Mouse (Mus musculus): ENCODE measurements around the gene Zfp664.

Zfp664 gene

GRCm38 (mm10) chr5:124922356-124923352 is 60.2 kb downstream of the Zfp664 start:
- DNase-seq (ENCODE audit: extremely low spot score, low read depth, low spot score) = no peak

DNA sequence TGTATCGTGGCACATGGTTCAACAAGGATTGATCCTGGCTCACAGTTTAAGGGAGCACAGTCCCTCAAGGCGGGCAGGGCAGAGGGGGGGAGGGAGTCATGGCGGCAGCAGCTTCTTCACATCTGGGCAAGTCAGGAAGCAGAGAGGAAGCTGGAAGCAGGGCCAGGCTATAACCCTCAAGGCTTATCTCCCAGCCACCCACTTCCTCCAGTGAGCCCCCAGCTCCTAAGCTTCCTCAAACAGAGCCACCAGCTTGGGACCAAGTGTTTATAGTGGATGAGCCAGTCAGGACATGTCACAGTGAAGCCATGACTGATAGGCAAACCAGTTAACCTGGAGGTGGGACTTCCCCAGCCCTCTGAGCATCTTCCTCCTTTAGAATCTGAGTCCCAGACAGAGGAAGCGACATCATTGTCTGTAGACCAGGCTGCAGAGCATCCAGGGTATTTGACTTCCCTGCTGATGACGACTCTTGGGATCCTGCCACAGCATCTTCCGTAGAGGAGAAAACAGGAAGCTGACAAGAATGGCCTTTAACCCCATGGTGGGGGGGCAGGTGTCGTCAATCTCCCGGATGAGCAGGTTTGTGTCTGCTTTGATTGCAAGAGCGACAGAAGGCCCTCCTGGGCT is 67.0 kb downstream of the Zfp664 start:
- DNase-seq (ENCODE audit: extremely low spot score, low read depth, low spot score) = no peak

DNA sequence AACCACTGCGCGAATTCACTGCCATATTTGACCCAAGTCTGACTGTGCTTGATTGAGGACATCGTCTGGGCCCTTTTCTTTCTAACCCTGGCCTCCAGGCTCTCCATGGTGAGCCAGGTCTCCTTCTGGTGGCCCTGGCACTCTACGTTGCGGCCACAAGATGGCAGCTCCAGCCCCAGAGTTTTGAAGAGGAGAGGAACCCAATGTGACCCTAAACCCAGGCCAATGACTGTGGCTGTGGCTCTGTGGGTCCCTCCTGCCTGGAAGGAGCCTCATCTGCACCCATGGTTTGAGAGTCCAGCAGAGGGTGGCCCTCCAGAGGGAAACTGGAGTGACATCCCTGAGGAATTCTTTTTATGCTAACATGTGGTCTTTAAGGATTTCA is 67.6 kb downstream of the Zfp664 start:
- no peak for DNase-seq (ENCODE audit: extremely low spot score, low read depth, low spot score)

GRCm38 (mm10) chr5:124930603-124931002 is 68.1 kb downstream of the Zfp664 start:
- no peak for DNase-seq (ENCODE audit: extremely low spot score, low read depth, low spot score)

- no peak for DNase-seq (ENCODE audit: extremely low spot score, low read depth, low spot score)
Measured at GRCm38 (mm10) chr5:124931076-124931475, 68.6 kb downstream of the Zfp664 start.

- DNase-seq (ENCODE audit: extremely low spot score, low read depth, low spot score) = no peak
Measured at GRCm38 (mm10) chr5:124934558-124934957, 72.1 kb downstream of the Zfp664 start.

DNA sequence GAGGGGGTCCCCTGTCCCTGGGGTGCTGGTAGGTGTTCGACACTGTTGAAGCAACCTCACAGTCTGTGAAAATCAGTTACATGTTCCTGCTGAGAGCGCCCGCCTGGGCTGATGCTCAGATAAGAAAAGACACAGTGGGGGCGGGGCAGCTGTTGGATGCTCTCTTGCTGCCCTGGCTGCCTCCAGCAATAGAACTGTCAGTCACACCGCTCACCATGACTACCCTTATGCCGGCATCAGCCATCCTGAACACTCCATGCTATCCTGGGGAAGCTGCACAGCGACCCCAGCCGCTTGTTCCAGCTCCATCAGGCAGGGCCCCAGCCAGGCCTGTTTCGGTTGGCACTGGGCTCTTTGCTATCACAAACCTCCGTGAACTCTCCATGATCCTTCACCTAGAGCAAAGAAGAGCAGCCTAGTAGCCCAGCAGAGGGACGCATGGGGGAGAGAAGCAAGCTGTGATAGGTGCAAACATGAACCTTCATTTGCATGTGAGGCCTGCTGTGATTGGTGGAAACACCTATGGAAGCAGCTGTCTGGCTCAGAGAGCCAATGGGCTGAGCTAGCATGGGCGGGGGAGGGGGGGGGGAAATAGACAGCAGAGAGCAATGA is 80.8 kb downstream of the Zfp664 start:
- no peak for DNase-seq (ENCODE audit: extremely low spot score, low read depth, low spot score)

- no peak for DNase-seq (ENCODE audit: extremely low spot score, low read depth, low spot score)
Measured at GRCm38 (mm10) chr5:124943793-124944383, 81.4 kb downstream of the Zfp664 start.

- no peak for DNase-seq (ENCODE audit: extremely low spot score, low read depth, low spot score)
Measured at GRCm38 (mm10) chr5:124944384-124944783, 81.9 kb downstream of the Zfp664 start.

- DNase-seq (ENCODE audit: extremely low spot score, low read depth, low spot score) = no peak
Measured at GRCm38 (mm10) chr5:124945046-124945445, 82.6 kb downstream of the Zfp664 start.

DNA sequence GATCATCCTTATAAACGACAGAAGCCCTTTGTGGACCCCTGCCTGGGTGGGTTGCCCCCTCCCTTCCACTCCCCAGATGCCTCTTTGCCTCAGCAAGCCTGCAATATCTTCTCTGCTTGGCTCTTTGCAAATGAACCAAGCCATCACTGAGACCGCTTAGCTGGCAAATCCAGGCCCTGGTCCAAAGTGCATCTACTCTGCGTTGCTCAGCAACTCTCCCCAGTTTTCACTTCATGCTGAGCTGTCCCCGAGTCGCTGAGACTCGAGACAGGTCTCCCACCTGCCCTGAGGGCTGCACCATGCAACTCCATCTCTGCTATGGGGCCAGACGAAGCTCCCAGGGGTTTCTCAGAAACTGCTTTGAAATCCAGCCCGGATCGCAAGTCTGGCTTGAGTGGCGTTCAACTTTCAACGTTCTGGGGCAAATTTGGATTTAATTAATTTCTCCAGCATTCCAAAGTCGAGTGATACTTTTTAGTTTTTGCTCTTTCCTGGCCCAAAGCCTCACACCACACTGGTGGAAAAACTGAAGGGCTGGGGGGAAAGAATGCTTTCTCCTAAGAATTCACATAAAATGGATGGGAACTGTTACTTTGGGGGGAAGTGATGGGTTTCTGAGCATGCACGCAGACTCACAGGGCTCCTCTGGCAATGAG is 88.3 kb downstream of the Zfp664 start:
- DNase-seq (ENCODE audit: extremely low spot score, low read depth, low spot score) = no peak

- DNase-seq (ENCODE audit: extremely low spot score, low read depth, low spot score) = no peak
Measured at GRCm38 (mm10) chr5:124951333-124951732, 88.8 kb downstream of the Zfp664 start.

All from hindlimb bud, embryonic 11.5 days (tissue).